Mouse (Mus musculus): ENCODE data around the gene Gm45837.

The Gm45837 gene

GRCm38 (mm10) chr7:101444211-101444610 lies 33.5 kb downstream of the Gm45837 start:
- no peak for DNase-seq

GRCm38 (mm10) chr7:101449855-101450254 lies 39.2 kb downstream of the Gm45837 start:
- DNase-seq, result no peak

- DNase-seq, result peak; percentile 75 to 92
Measured at GRCm38 (mm10) chr7:101450422-101451401, 40.0 kb downstream of the Gm45837 start.

GRCm38 (mm10) chr7:101452669-101453068 lies 42.0 kb downstream of the Gm45837 start:
- DNase-seq, result no peak

GRCm38 (mm10) chr7:101453296-101453695 lies 42.6 kb downstream of the Gm45837 start:
- no peak for DNase-seq

- DNase-seq, result no peak
Measured at GRCm38 (mm10) chr7:101453725-101454124, 43.0 kb downstream of the Gm45837 start.

GRCm38 (mm10) chr7:101454479-101454878 lies 43.8 kb downstream of the Gm45837 start:
- DNase-seq, result no peak

- DNase-seq, result no peak
Measured at GRCm38 (mm10) chr7:101455141-101455540, 44.5 kb downstream of the Gm45837 start.

GRCm38 (mm10) chr7:101456318-101456717 lies 45.6 kb downstream of the Gm45837 start:
- DNase-seq, result no peak

GRCm38 (mm10) chr7:101456789-101457188 lies 46.1 kb downstream of the Gm45837 start:
- DNase-seq, result peak in 1 of 2 experiments; percentile 38

- DNase-seq, result no peak
Measured at GRCm38 (mm10) chr7:101457283-101457682, 46.6 kb downstream of the Gm45837 start.

- no peak for DNase-seq
Measured at GRCm38 (mm10) chr7:101457801-101458200, 47.1 kb downstream of the Gm45837 start.

- DNase-seq, result no peak
Measured at GRCm38 (mm10) chr7:101458278-101458781, 47.6 kb downstream of the Gm45837 start.

- no peak for DNase-seq
Measured at GRCm38 (mm10) chr7:101459305-101459813, 48.7 kb downstream of the Gm45837 start.

GRCm38 (mm10) chr7:101459923-101460607 lies 49.4 kb downstream of the Gm45837 start:
- no peak for DNase-seq

- no peak for DNase-seq
Measured at GRCm38 (mm10) chr7:101460608-101460957, 49.9 kb downstream of the Gm45837 start.

GRCm38 (mm10) chr7:101461571-101461970 lies 50.9 kb downstream of the Gm45837 start:
- no peak for DNase-seq

GRCm38 (mm10) chr7:101462327-101463068 lies 51.8 kb downstream of the Gm45837 start:
- DNase-seq, result no peak

GRCm38 (mm10) chr7:101463665-101464271 lies 53.1 kb downstream of the Gm45837 start:
- DNase-seq, result no peak

- DNase-seq, result no peak
Measured at GRCm38 (mm10) chr7:101464927-101465326, 54.2 kb downstream of the Gm45837 start.

- DNase-seq, result no peak
Measured at GRCm38 (mm10) chr7:101465392-101465791, 54.7 kb downstream of the Gm45837 start.

All from spleen, adult 18-20 months (tissue).